29 mouse cellular contexts compared by ENCODE assay signal in genomic region chr8:88642734-88643564, GRCm38 (mm10). TPM values are rescaled to one million over a fixed set of nuclear protein-coding genes. Genes with fewer than 3 reads are reported as not detected.
DNase-seq lines count a peak whose midpoint lies in the region; ATAC-seq and TF ChIP-seq lines count a peak whose summit lies in the region.
"Had no signal": no experiment of that assay in that cellular context is flagged by ENCODE, and none has a peak within 500 bp of the region (broad histone marks: within the 10 kb centered on the region; RNA-seq: fewer than 3 reads in every experiment).

No protein-coding gene starts in this region.

- no peak for TF ChIP-seq CTCF in bone marrow, adult 2 months (IDR thresholded peaks at IDR 0.05; ENCODE audit: control insufficient read depth, insufficient read depth, low read length)

- H3K4me1 ChIP-seq in kidney, embryonic 14.5 days (ENCODE audit: control insufficient read depth, insufficient read depth, low read length) = peaks cover 4% of the 10 kb centered on the region; the same call in 1 of the 2 replicates
- peaks cover 8% of the 10 kb centered on the region for H3K4me1 ChIP-seq in bone marrow, adult 2 months (ENCODE audit: control insufficient read depth, insufficient read depth, low read length)
- H3K4me1 ChIP-seq in midbrain, embryonic 15.5 days = peaks cover 12% of the 10 kb centered on the region

- H3K9me3 ChIP-seq in kidney, embryonic 14.5 days (ENCODE audit: control insufficient read depth, low read length) = no peaks in the 10 kb centered on the region
- H3K9me3 ChIP-seq in midbrain, embryonic 15.5 days = no peaks in the 10 kb centered on the region
- H3K9me3 ChIP-seq: embryonic facial prominence, embryonic 12.5 days; G1E; hindbrain, embryonic 13.5 days; limb, embryonic 13.5 days; neural tube, embryonic 12.5 days; stomach, embryonic 15.5 days had no signal

- WGBS in kidney, embryonic 14.5 days = 90% methylated on average over 5 of the region's 5 CpGs
- WGBS in bone marrow, adult 2 months = 71% methylated on average over 5 of the region's 5 CpGs
- 60% methylated on average over 5 of the region's 5 CpGs for WGBS in midbrain, embryonic 15.5 days

- H3K27me3 ChIP-seq in kidney, embryonic 14.5 days (ENCODE audit: control insufficient read depth, insufficient read depth, low read length) = no peaks in the 10 kb centered on the region; the same call in 1 of the 2 replicates
- H3K27me3 ChIP-seq in midbrain, embryonic 15.5 days (replicated peaks) = no peaks in the 10 kb centered on the region; the same call in 1 of the 2 replicates
- H3K27me3 ChIP-seq: stomach, embryonic 15.5 days had no signal

- H3K9ac ChIP-seq in kidney, embryonic 14.5 days (ENCODE audit: low read depth, low read length) = no peak overlapping the region
- H3K9ac ChIP-seq in midbrain, embryonic 15.5 days = no peak overlapping the region
- H3K9ac ChIP-seq: embryonic facial prominence, embryonic 12.5 days; hindbrain, embryonic 13.5 days; limb, embryonic 13.5 days; liver, embryonic 14.5 days; lung, embryonic 14.5 days; neural tube, embryonic 12.5 days; stomach, embryonic 15.5 days had no signal

- no peak for ATAC-seq in kidney, embryonic 14.5 days (ENCODE audit: low FRiP score, low TSS enrichment)
- no peak for ATAC-seq in midbrain, embryonic 15.5 days (replicated peaks)
- ATAC-seq: forebrain, embryonic 14.5 days; Patski had no signal

- DNase-seq in kidney, adult 11 months = peak; percentile 57
- peak; percentile 39 to 65 for DNase-seq in kidney, postnatal 36 days
- no peak for DNase-seq in kidney, postnatal 4 days
- DNase-seq in yolk sac, embryonic 10.5 days (ENCODE audit: low spot score) = peak; percentile 19
- DNase-seq: adrenal gland, postnatal 10 days; cerebellum, adult 11 months; cerebellum, adult 9-10 months; embryo, embryonic 11 days; gastrocnemius, postnatal 25 days; heart, adult 18-20 months; heart, postnatal 36 days; lung, embryonic 14.5 days; lung, postnatal 14 days; midbrain, embryonic 14.5 days; right cerebral cortex, postnatal 4 days had no signal

- H3K4me2 ChIP-seq in kidney, embryonic 14.5 days (replicated peaks; ENCODE audit: low read depth, low read length) = no peak overlapping the region
- no peak overlapping the region for H3K4me2 ChIP-seq in midbrain, embryonic 15.5 days
- H3K4me2 ChIP-seq: embryonic facial prominence, embryonic 12.5 days; heart, embryonic 11.5 days; hindbrain, embryonic 13.5 days; limb, embryonic 13.5 days; lung, embryonic 14.5 days; neural tube, embryonic 12.5 days; stomach, embryonic 15.5 days had no signal

- TF ChIP-seq POLR2A in bone marrow, adult 2 months (IDR thresholded peaks at IDR 0.05; ENCODE audit: borderline replicate concordance, control insufficient read depth, low read depth, low read length) = no peak

- no peak overlapping the region for H3K27ac ChIP-seq in kidney, embryonic 14.5 days (ENCODE audit: low read depth, low read length)
- peak overlapping the region; percentile 38; the same call in 1 of the 2 replicates for H3K27ac ChIP-seq in bone marrow, adult 2 months (ENCODE audit: control insufficient read depth, insufficient read depth, low read depth, low read length, poor library complexity)
- H3K27ac ChIP-seq in midbrain, embryonic 15.5 days = no peak overlapping the region
- H3K27ac ChIP-seq: embryonic facial prominence, embryonic 12.5 days; hindbrain, embryonic 13.5 days; limb, embryonic 13.5 days; liver, embryonic 14.5 days; neural tube, embryonic 12.5 days; stomach, embryonic 15.5 days had no signal

- no peaks in the 10 kb centered on the region for H3K36me3 ChIP-seq in kidney, embryonic 14.5 days (ENCODE audit: control insufficient read depth, insufficient read depth, low read length)
- H3K36me3 ChIP-seq in midbrain, embryonic 15.5 days (replicated peaks) = no peaks in the 10 kb centered on the region
- H3K36me3 ChIP-seq: embryonic facial prominence, embryonic 12.5 days; G1E; hindbrain, embryonic 13.5 days; limb, embryonic 13.5 days; neural tube, embryonic 12.5 days; stomach, embryonic 15.5 days had no signal

- no peak overlapping the region for H3K4me3 ChIP-seq in kidney, embryonic 14.5 days (ENCODE audit: low read length)
- no peak overlapping the region for H3K4me3 ChIP-seq in bone marrow, adult 2 months (replicated peaks; ENCODE audit: control insufficient read depth, low read depth, low read length)
- no peak overlapping the region for H3K4me3 ChIP-seq in midbrain, embryonic 15.5 days
- H3K4me3 ChIP-seq: embryonic facial prominence, embryonic 12.5 days; hindbrain, embryonic 13.5 days; limb, embryonic 13.5 days; myocyte; neural tube, embryonic 12.5 days; stomach, embryonic 15.5 days had no signal

RNA-seq across cellular contexts. Expression of gene Nod2, which starts 4.2 kb away (rescaled TPM):
- 0.11 and 0.15 TPM in 2 replicates for polyA plus RNA-seq in kidney, embryonic 14.5 days (2014; fragmentation: Nextera tagmentation; extraction: Ambion mirVana)
- polyA plus RNA-seq in bone marrow, adult 2 months (2011; ENCODE audit: insufficient read depth, insufficient read length, low replicate concordance, missing spikeins) = 2.6 TPM in 1 of 2 replicates, not detected in the other
- 0.15 and 0.18 TPM in 2 replicates for polyA plus RNA-seq in midbrain, embryonic 15.5 days (2015; fragmentation: Nextera tagmentation; extraction: Ambion mirVana)
- polyA plus RNA-seq: Patski had no signal

RNA-seq across cellular contexts. Expression of gene Snx20, which starts 7.0 kb away (rescaled TPM):
- 2.2 and 2.3 TPM in 2 replicates for polyA plus RNA-seq in kidney, embryonic 14.5 days (2014; fragmentation: Nextera tagmentation; extraction: Ambion mirVana)
- 7.9 and 18.6 TPM in 2 replicates for polyA plus RNA-seq in bone marrow, adult 2 months (2011; ENCODE audit: insufficient read depth, insufficient read length, low replicate concordance, missing spikeins)
- polyA plus RNA-seq in midbrain, embryonic 15.5 days (2015; fragmentation: Nextera tagmentation; extraction: Ambion mirVana) = 1.1 and 1.8 TPM in 2 replicates

RNA-seq across cellular contexts. Expression of gene Cyld, which starts 53.9 kb away (rescaled TPM):
- polyA plus RNA-seq in kidney, embryonic 14.5 days (2014; fragmentation: Nextera tagmentation; extraction: Ambion mirVana) = 9.0 and 16.6 TPM in 2 replicates
- polyA plus RNA-seq in bone marrow, adult 2 months (2011; ENCODE audit: insufficient read depth, insufficient read length, low replicate concordance, missing spikeins) = 7.5 and 10.9 TPM in 2 replicates
- 18.1 and 19.8 TPM in 2 replicates for polyA plus RNA-seq in midbrain, embryonic 15.5 days (2015; fragmentation: Nextera tagmentation; extraction: Ambion mirVana)

Comparison
In these comparisons a context has a peak if more than half of its experiments do, and no peak if none do; other contexts are left out.
1. DNase-seq: peak in kidney, adult 11 months (single experiment), kidney, postnatal 36 days (2 of 2) and yolk sac, embryonic 10.5 days (single experiment); none in kidney, postnatal 4 days (0 of 2).